Mouse (Mus musculus): ENCODE data around the gene Aip. TPM values are rescaled to one million over a fixed set of nuclear protein-coding genes. Genes with fewer than 3 reads are reported as not detected.
"Not testable (repeated sequence)": the region's sequence is repeated elsewhere in the genome, so short reads cannot be mapped to it uniquely, and the experiment has no call there.

Aip gene
- polyA plus RNA-seq, 1 experiment from 2014 or later: 55.2 TPM

- H3K4me3 ChIP-seq: no peak overlapping the region
- H3K4me1 ChIP-seq: peaks cover 7% of the 10 kb centered on the region; the same call in 1 of the 2 replicates
- WGBS: 71% methylated on average over 15 of the region's 15 CpGs
- no peaks in the 10 kb centered on the region for H3K9me3 ChIP-seq
- no peaks in the 10 kb centered on the region for H3K36me3 ChIP-seq (replicated peaks)
- no peaks in the 10 kb centered on the region for H3K27me3 ChIP-seq (ENCODE audit: poor library complexity, severe bottlenecking)
- no peak overlapping the region for H3K27ac ChIP-seq
- no peak for DNase-seq (ENCODE audit: extremely low spot score, low spot score)
Observed at GRCm38 (mm10) chr19:4068717-4069410, 56.8 kb downstream of the Aip start.

GRCm38 (mm10) chr19:4068242-4068641, 57.4 kb downstream of the Aip start:
- H3K27me3 ChIP-seq (ENCODE audit: poor library complexity, severe bottlenecking); H3K27ac ChIP-seq; H3K4me3 ChIP-seq; H3K9me3 ChIP-seq; H3K4me1 ChIP-seq; H3K36me3 ChIP-seq (replicated peaks); DNase-seq (ENCODE audit: extremely low spot score, low spot score): not testable (repeated sequence)
- 90% methylated on average over 2 of the region's 2 CpGs for WGBS

GRCm38 (mm10) chr19:4066877-4067276, 58.8 kb downstream of the Aip start:
- no peak for DNase-seq (ENCODE audit: extremely low spot score, low spot score)
- Histone ChIP-seq H3K27ac (no peak overlapping the region), H3K9me3 (no peaks in the 10 kb centered on the region), H3K27me3 (ENCODE audit: poor library complexity, severe bottlenecking) (no peaks in the 10 kb centered on the region), H3K36me3 (replicated peaks) (no peaks in the 10 kb centered on the region), H3K4me3 (no peak overlapping the region), H3K4me1 (peaks cover 7% of the 10 kb centered on the region; the same call in 1 of the 2 replicates)

- no peaks in the 10 kb centered on the region for H3K36me3 ChIP-seq (replicated peaks)
- H3K9me3 ChIP-seq: no peaks in the 10 kb centered on the region
- no peak overlapping the region for H3K27ac ChIP-seq
- no peak for DNase-seq (ENCODE audit: extremely low spot score, low spot score)
- no peak overlapping the region for H3K4me3 ChIP-seq
- H3K27me3 ChIP-seq (ENCODE audit: poor library complexity, severe bottlenecking): no peaks in the 10 kb centered on the region
- 90% methylated on average over 6 of the region's 6 CpGs for WGBS
- H3K4me1 ChIP-seq: peaks cover 7% of the 10 kb centered on the region; the same call in 1 of the 2 replicates
Observed at GRCm38 (mm10) chr19:4066280-4066679, 59.4 kb downstream of the Aip start.

DNA sequence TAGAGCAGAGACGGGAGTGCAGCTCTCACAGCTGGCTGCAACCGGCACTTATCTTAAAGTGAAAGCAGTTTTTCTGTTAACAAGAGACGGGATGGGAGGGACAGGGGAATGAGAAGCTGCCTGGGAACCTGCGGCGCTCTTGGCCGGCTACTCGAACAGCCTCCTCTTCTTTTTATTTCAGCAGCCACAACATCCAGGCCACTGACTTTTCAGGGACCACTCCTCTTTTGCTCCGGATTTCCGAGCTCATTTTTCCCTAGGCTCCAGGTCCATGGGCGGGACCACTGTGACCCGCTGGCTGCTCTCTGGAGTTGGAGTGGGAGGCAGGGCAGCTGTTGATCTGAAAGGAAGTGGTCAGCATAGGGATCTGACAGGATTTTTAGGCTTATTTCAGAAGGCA, 61.2 kb downstream of the Aip start:
- not testable (repeated sequence) for DNase-seq (ENCODE audit: extremely low spot score, low spot score); H3K4me3 ChIP-seq; H3K4me1 ChIP-seq; H3K36me3 ChIP-seq (replicated peaks); H3K27ac ChIP-seq; H3K9me3 ChIP-seq; H3K27me3 ChIP-seq (ENCODE audit: poor library complexity, severe bottlenecking)
- 59% methylated on average over 7 of the region's 11 CpGs for WGBS

Other genes with a start within 250 kb of the Aip start
- 17.2 and 17.9 TPM in 2 replicates for gene Tcirg1, start 218.7 kb downstream of the Aip start, polyA plus RNA-seq (2016; fragmentation: Nextera tagmentation; extraction: Ambion mirVana)
- 226 and 228 TPM in 2 replicates for gene Ndufs8, start 213.1 kb downstream of the Aip start, polyA plus RNA-seq (2016; fragmentation: Nextera tagmentation; extraction: Ambion mirVana)
- 0.36 and 0.58 TPM in 2 replicates for gene Aldh3b1, start 196.1 kb downstream of the Aip start, polyA plus RNA-seq (2016; fragmentation: Nextera tagmentation; extraction: Ambion mirVana)
- 4.6 and 4.9 TPM in 2 replicates for gene Unc93b1, start 190.7 kb downstream of the Aip start, polyA plus RNA-seq (2016; fragmentation: Nextera tagmentation; extraction: Ambion mirVana)
- not detected in 2 replicates for gene Aldh3b3, start 167.2 kb downstream of the Aip start, polyA plus RNA-seq (2016; fragmentation: Nextera tagmentation; extraction: Ambion mirVana)
- 0.37 and 0.39 TPM in 2 replicates for gene Aldh3b2, start 153.5 kb downstream of the Aip start, polyA plus RNA-seq (2016; fragmentation: Nextera tagmentation; extraction: Ambion mirVana)
- gene Acy3, start 139.3 kb downstream of the Aip start, polyA plus RNA-seq (2016; fragmentation: Nextera tagmentation; extraction: Ambion mirVana): 1.8 and 2.5 TPM in 2 replicates
- gene Tbx10, start 133.1 kb downstream of the Aip start, polyA plus RNA-seq (2016; fragmentation: Nextera tagmentation; extraction: Ambion mirVana): not detected in 2 replicates
- gene Nudt8, start 125.3 kb downstream of the Aip start, polyA plus RNA-seq (2016; fragmentation: Nextera tagmentation; extraction: Ambion mirVana): 24.8 and 30.4 TPM in 2 replicates
- 2.8 and 3.5 TPM in 2 replicates for gene Gm49405, start 125.2 kb downstream of the Aip start, polyA plus RNA-seq (2016; fragmentation: Nextera tagmentation; extraction: Ambion mirVana)
- 3.6 and 4.0 TPM in 2 replicates for gene Doc2g, start 122.5 kb downstream of the Aip start, polyA plus RNA-seq (2016; fragmentation: Nextera tagmentation; extraction: Ambion mirVana)
- 208 and 210 TPM in 2 replicates for gene Ndufv1, start 113.1 kb downstream of the Aip start, polyA plus RNA-seq (2016; fragmentation: Nextera tagmentation; extraction: Ambion mirVana)
- 412 and 423 TPM in 2 replicates for gene Gstp1, start 87.9 kb downstream of the Aip start, polyA plus RNA-seq (2016; fragmentation: Nextera tagmentation; extraction: Ambion mirVana)
- gene Gstp2, start 79.8 kb downstream of the Aip start, polyA plus RNA-seq (2016; fragmentation: Nextera tagmentation; extraction: Ambion mirVana): 0.27 and 0.46 TPM in 2 replicates
- gene Gstp3, start 66.3 kb downstream of the Aip start, polyA plus RNA-seq (2016; fragmentation: Nextera tagmentation; extraction: Ambion mirVana): not detected in 2 replicates
- gene Cabp2, start 44.3 kb downstream of the Aip start, polyA plus RNA-seq (2016; fragmentation: Nextera tagmentation; extraction: Ambion mirVana): not detected in 2 replicates
- gene Cdk2ap2, start 28.7 kb downstream of the Aip start, polyA plus RNA-seq (2016; fragmentation: Nextera tagmentation; extraction: Ambion mirVana): 85.8 and 86.6 TPM in 2 replicates
- 12.1 and 15.8 TPM in 2 replicates for gene Pitpnm1, start 25.9 kb downstream of the Aip start, polyA plus RNA-seq (2016; fragmentation: Nextera tagmentation; extraction: Ambion mirVana)
- gene Gpr152, start 13.9 kb upstream of the Aip start, polyA plus RNA-seq (2016; fragmentation: Nextera tagmentation; extraction: Ambion mirVana): not detected in 2 replicates
- not detected in 2 replicates for gene Cabp4, start 18.2 kb upstream of the Aip start, polyA plus RNA-seq (2016; fragmentation: Nextera tagmentation; extraction: Ambion mirVana)
- gene Coro1b, start 22.8 kb upstream of the Aip start, polyA plus RNA-seq (2016; fragmentation: Nextera tagmentation; extraction: Ambion mirVana): 128 and 130 TPM in 2 replicates
- gene Ptprcap, start 27.7 kb upstream of the Aip start, polyA plus RNA-seq (2016; fragmentation: Nextera tagmentation; extraction: Ambion mirVana): 0.71 TPM in 1 of 2 replicates, not detected in the other
- gene Rps6kb2, start 37.5 kb upstream of the Aip start, polyA plus RNA-seq (2016; fragmentation: Nextera tagmentation; extraction: Ambion mirVana): 59.7 TPM in 2 replicates
- 2.5 TPM in 2 replicates for gene Carns1, start 49.6 kb upstream of the Aip start, polyA plus RNA-seq (2016; fragmentation: Nextera tagmentation; extraction: Ambion mirVana)
- gene Tbc1d10c, start 65.4 kb upstream of the Aip start, polyA plus RNA-seq (2016; fragmentation: Nextera tagmentation; extraction: Ambion mirVana): 0.43 and 0.47 TPM in 2 replicates
- gene Ppp1ca, start 66.2 kb upstream of the Aip start, polyA plus RNA-seq (2016; fragmentation: Nextera tagmentation; extraction: Ambion mirVana): 998 and 1,002 TPM in 2 replicates
- gene Rad9a, start 75.8 kb upstream of the Aip start, polyA plus RNA-seq (2016; fragmentation: Nextera tagmentation; extraction: Ambion mirVana): 57.4 and 67.1 TPM in 2 replicates
- 0.86 and 1.1 TPM in 2 replicates for gene Clcf1, start 88.4 kb upstream of the Aip start, polyA plus RNA-seq (2016; fragmentation: Nextera tagmentation; extraction: Ambion mirVana)
- not detected in 2 replicates for gene AC109138.7, start 88.5 kb upstream of the Aip start, polyA plus RNA-seq (2016; fragmentation: Nextera tagmentation; extraction: Ambion mirVana)
- gene Pold4, start 106.0 kb upstream of the Aip start, polyA plus RNA-seq (2016; fragmentation: Nextera tagmentation; extraction: Ambion mirVana): 10.4 and 10.6 TPM in 2 replicates
- 3.1 and 3.6 TPM in 2 replicates for gene Ssh3, start 143.3 kb upstream of the Aip start, polyA plus RNA-seq (2016; fragmentation: Nextera tagmentation; extraction: Ambion mirVana)
- gene Ankrd13d, start 157.3 kb upstream of the Aip start, polyA plus RNA-seq (2016; fragmentation: Nextera tagmentation; extraction: Ambion mirVana): 7.9 and 9.2 TPM in 2 replicates
- gene Grk2, start 180.4 kb upstream of the Aip start, polyA plus RNA-seq (2016; fragmentation: Nextera tagmentation; extraction: Ambion mirVana): 13.6 and 15.0 TPM in 2 replicates

Data from forebrain, embryonic 10.5 days (tissue).